Mouse (Mus musculus): ENCODE results near the gene Lipo4. TPM values are rescaled to one million over a fixed set of nuclear protein-coding genes. Genes with fewer than 3 reads are reported as not detected.
"Not testable (repeated sequence)": the region's sequence is repeated elsewhere in the genome, so short reads cannot be mapped to it uniquely, and the experiment has no call there.

Gene Lipo4
- total RNA-seq (2018; cell fraction: chromatin; rRNA removed), result not detected
- total RNA-seq (2018; cell fraction: cytosol; rRNA removed), result not detected
- not detected for total RNA-seq (2018; cell fraction: nucleus; rRNA removed)
- polyA plus RNA-seq (2018), result not detected in 3 replicates

GRCm38 (mm10) chr19:33517680-33518079, at the start of gene Lipo4:
TSS of gene Lipo4 (minus strand) at chr19:33517780.
- H3K4me3 ChIP-seq (ENCODE audit: inconsistent target), result no peak within 1 kb of the TSS
- H3K27ac ChIP-seq, result no peak within 1 kb of the TSS
- H3K36me3 ChIP-seq (ENCODE audit: inconsistent target), result no peaks in the 10 kb centered on the region

GRCm38 (mm10) chr19:33456426-33456825, 61.2 kb downstream of the Lipo4 start:
- not testable (repeated sequence) for H3K27ac ChIP-seq; H3K79me2 ChIP-seq (ENCODE audit: inconsistent target); H3K4me3 ChIP-seq (ENCODE audit: inconsistent target); H3K36me3 ChIP-seq (ENCODE audit: inconsistent target)
- WGBS (ENCODE audit: missing documents), result 53% methylated on average over 3 of the region's 4 CpGs

More at GRCm38 (mm10) chr19:33517680-33518079, at the start of gene Lipo4:
- no peaks in the 10 kb centered on the region for H3K79me2 ChIP-seq (ENCODE audit: inconsistent target)

GRCm38 (mm10) chr19:33453725-33454124, 63.9 kb downstream of the Lipo4 start:
- no peaks in the 10 kb centered on the region for H3K79me2 ChIP-seq (ENCODE audit: inconsistent target)
- H3K36me3 ChIP-seq (ENCODE audit: inconsistent target), result no peaks in the 10 kb centered on the region
- no peak overlapping the region for H3K4me3 ChIP-seq (ENCODE audit: inconsistent target)
- 83% methylated on average over 4 of the region's 4 CpGs for WGBS (ENCODE audit: missing documents)
- H3K27ac ChIP-seq, result no peak overlapping the region

Other genes starting within 250 kb of the Lipo4 start
- gene Rnls, start 125.5 kb downstream of the Lipo4 start, polyA plus RNA-seq (2018), result 2.7 to 3.4 TPM (median 3.1 TPM) in 3 replicates
- gene Gm8978, start 107.5 kb upstream of the Lipo4 start, polyA plus RNA-seq (2018), result not detected in 3 replicates
- gene Lipo2, start 233.6 kb upstream of the Lipo4 start, polyA plus RNA-seq (2018), result not detected in 3 replicates
- 16.0 to 19.2 TPM (median 17.0 TPM) in 3 replicates for gene Lipo3, start 244.2 kb upstream of the Lipo4 start, polyA plus RNA-seq (2018)

Measured in macrophage (primary cell).